Mouse (Mus musculus): ENCODE data around the gene Slc6a16.

Slc6a16 gene

GRCm38 (mm10) chr7:45216442-45217183 lies 24.3 kb upstream of the Slc6a16 start:
- DNase-seq, result no peak

GRCm38 (mm10) chr7:45221680-45222079 lies 19.2 kb upstream of the Slc6a16 start:
- DNase-seq, result no peak

- no peak for DNase-seq
These were observed 16.1 kb upstream of the Slc6a16 start for GRCm38 (mm10) chr7:45224826-45225225.

- DNase-seq, result no peak
These were observed 14.5 kb upstream of the Slc6a16 start for GRCm38 (mm10) chr7:45226421-45226820.

- no peak for DNase-seq
These were observed 12.3 kb upstream of the Slc6a16 start for GRCm38 (mm10) chr7:45228548-45228947.

GRCm38 (mm10) chr7:45229046-45229445 lies 11.8 kb upstream of the Slc6a16 start:
- DNase-seq, result no peak

GRCm38 (mm10) chr7:45229459-45230203 lies 11.3 kb upstream of the Slc6a16 start:
- DNase-seq, result no peak

GRCm38 (mm10) chr7:45231192-45231591 lies 9.7 kb upstream of the Slc6a16 start:
- DNase-seq, result no peak

- no peak for DNase-seq
These were observed 8.9 kb upstream of the Slc6a16 start for GRCm38 (mm10) chr7:45231941-45232340.

- no peak for DNase-seq
These were observed 8.0 kb upstream of the Slc6a16 start for GRCm38 (mm10) chr7:45232716-45233465.

GRCm38 (mm10) chr7:45233580-45234332 lies 7.1 kb upstream of the Slc6a16 start:
- no peak for DNase-seq

- DNase-seq, result no peak
These were observed 6.5 kb upstream of the Slc6a16 start for GRCm38 (mm10) chr7:45234333-45234841.

- no peak for DNase-seq
These were observed 5.8 kb upstream of the Slc6a16 start for GRCm38 (mm10) chr7:45234922-45235571.

- no peak for DNase-seq
These were observed 5.2 kb upstream of the Slc6a16 start for GRCm38 (mm10) chr7:45235656-45236180.

GRCm38 (mm10) chr7:45237747-45238699 lies 2.9 kb upstream of the Slc6a16 start:
- peak in 1 of 2 experiments; percentile 11 for DNase-seq

- DNase-seq, result peak; percentile 82
These were observed 2.0 kb upstream of the Slc6a16 start, which contains the start of gene Cd37 for GRCm38 (mm10) chr7:45238723-45239496. TSS of gene Cd37 (minus strand) at chr7:45239115.

GRCm38 (mm10) chr7:45240109-45240508 lies 776 bp upstream of the Slc6a16 start:
- no peak for DNase-seq

GRCm38 (mm10) chr7:45241389-45241749 lies 484 bp downstream of the Slc6a16 start:
- no peak for DNase-seq

GRCm38 (mm10) chr7:45247666-45248065 lies 6.8 kb downstream of the Slc6a16 start:
- DNase-seq, result no peak

- DNase-seq, result no peak
These were observed 12.9 kb downstream of the Slc6a16 start for GRCm38 (mm10) chr7:45253806-45254205.

All from thymus, postnatal 36 days (tissue).